Mouse (Mus musculus): ENCODE measurements at regions not wholly inside any gene's neighbourhood (a gene's known extent, or its start where the extent isn't known, plus 50 kb on each side); places are given as distances from the start of the nearest gene placed in this dataset.

DNA sequence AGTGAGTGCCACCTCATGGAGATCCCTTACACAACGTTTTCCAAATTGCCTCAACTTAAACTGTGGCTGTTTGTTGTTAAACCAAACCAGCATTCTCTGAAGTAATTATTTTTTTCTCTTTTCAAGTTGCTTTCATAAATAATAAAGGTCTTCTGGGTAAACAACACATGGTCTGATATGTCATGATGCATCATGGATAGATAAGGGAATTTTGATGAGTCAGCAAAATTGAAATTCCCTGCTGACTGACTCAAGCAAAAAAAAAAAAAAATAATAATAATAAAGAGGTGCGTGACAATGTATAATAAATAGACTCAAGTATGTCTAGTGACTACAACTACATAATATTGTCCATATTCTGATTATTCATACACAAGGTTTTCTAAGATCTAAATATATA, 201.8 kb downstream of the Adgb start:
- H3K27me3 ChIP-seq (replicated peaks): no peaks in the 10 kb centered on the region
- H3K4me2 ChIP-seq (ENCODE audit: insufficient read depth, low read depth, poor library complexity, severe bottlenecking): no peak overlapping the region
- dilution Hi-C loops (cut with MboI; ENCODE audit: extremely low pct_ligation_motif_present, extremely low pct_unique_long_range_greater_than_20kb, low sequenced_read_pairs) (no loop called here), in situ Hi-C loops (cut with MboI; ENCODE audit: low pct_ligation_motif_present, low pct_unique_long_range_greater_than_20kb, low sequenced_read_pairs) (no loop called here)
- no peak overlapping the region for H3K9ac ChIP-seq (ENCODE audit: insufficient read depth, low read depth)
- DNase-seq (ENCODE audit: extremely low read depth): no peak
- TF ChIP-seq MAFK (IDR thresholded peaks at IDR 0.05; ENCODE audit: insufficient replicate concordance, low read length): peak; percentile 99
- TF ChIP-seq POLR2AphosphoS2 (IDR thresholded peaks at IDR 0.05; ENCODE audit: low read depth, low read length): no peak
- no peaks in the 10 kb centered on the region for H3K36me3 ChIP-seq (replicated peaks in 1 of 2; ENCODE audit: control insufficient read depth in 1 of 2, insufficient read depth in 1 of 2, low read length in 1 of 2)
- no peak overlapping the region for H3K4me3 ChIP-seq (replicated peaks in 1 of 3; ENCODE audit: low read depth in 2 of 3, low read length in 2 of 3, poor library complexity in 1 of 3)
- no peaks in the 10 kb centered on the region for H3K4me1 ChIP-seq (ENCODE audit: control insufficient read depth in 1 of 2, insufficient read depth in 2 of 2)
- H3K9me3 ChIP-seq (replicated peaks; ENCODE audit: low read length): no peaks in the 10 kb centered on the region
- H3K27ac ChIP-seq (ENCODE audit: insufficient read depth, low read depth): no peak overlapping the region
- no peaks in the 10 kb centered on the region for H3K79me2 ChIP-seq (replicated peaks; ENCODE audit: control insufficient read depth, extremely low read depth, insufficient read depth, poor library complexity, severe bottlenecking)

DNA sequence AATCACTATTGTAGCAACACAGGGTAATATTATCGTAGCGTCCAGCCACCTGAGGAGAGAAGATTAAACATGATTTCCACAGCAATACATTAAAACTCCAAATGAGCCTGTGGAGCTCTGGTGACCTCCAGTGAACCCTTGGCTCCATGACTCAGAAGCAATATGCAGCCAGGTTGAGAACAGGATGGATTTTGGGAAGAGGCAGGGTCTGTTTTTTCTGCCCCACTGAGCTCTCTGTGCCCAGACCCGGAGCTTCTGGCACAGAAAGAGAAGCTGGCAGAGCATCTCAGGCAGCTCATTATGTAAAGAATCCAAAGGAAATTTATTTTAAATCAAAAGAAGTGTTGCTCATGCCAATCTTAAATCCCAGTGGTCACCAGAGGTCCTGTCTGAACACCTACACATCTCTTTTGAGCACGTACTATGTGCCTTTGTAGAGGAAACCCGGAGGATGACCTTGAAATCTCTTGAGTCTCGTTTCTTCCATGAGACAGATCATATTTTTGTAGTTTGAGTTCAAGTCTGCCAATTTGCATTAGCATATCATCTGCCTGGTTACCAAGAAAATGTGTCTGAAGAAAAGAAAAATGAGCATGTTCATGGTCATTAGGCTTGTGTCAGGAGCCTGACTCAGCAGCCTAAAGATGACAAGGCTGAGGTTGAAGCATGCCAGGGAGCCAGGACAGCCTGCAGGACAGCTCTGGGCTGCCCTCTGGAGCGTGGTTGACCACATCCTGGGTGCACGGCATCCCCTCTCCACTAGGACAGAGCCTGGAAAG, 219.4 kb downstream of the Adgb start:
- Histone ChIP-seq H3K9me3 (replicated peaks; ENCODE audit: low read length) (no peaks in the 10 kb centered on the region), H3K4me3 (replicated peaks in 1 of 3; ENCODE audit: low read depth in 2 of 3, low read length in 2 of 3, poor library complexity in 1 of 3) (no peak overlapping the region), H3K36me3 (replicated peaks in 1 of 2; ENCODE audit: control insufficient read depth in 1 of 2, insufficient read depth in 1 of 2, low read length in 1 of 2) (no peaks in the 10 kb centered on the region), H3K4me1 (ENCODE audit: control insufficient read depth in 1 of 2, insufficient read depth in 2 of 2) (0 out of 4 replicates have a peak, but pooled peaks cover 0 to 2% of the 10 kb centered on the region in 2 experiments), H3K27me3 (replicated peaks) (no peaks in the 10 kb centered on the region), H3K79me2 (replicated peaks; ENCODE audit: control insufficient read depth, extremely low read depth, insufficient read depth, poor library complexity, severe bottlenecking) (no peaks in the 10 kb centered on the region), H3K27ac (ENCODE audit: insufficient read depth, low read depth) (no peak overlapping the region), H3K9ac (ENCODE audit: insufficient read depth, low read depth) (no peak overlapping the region), H3K4me2 (ENCODE audit: insufficient read depth, low read depth, poor library complexity, severe bottlenecking) (no peak overlapping the region)
- TF ChIP-seq SIN3A (IDR thresholded peaks at IDR 0.05; ENCODE audit: low read length) (no peak), MXI1 (IDR thresholded peaks at IDR 0.05; ENCODE audit: low read depth, low read length) (no peak)
- dilution Hi-C loops (cut with MboI; ENCODE audit: extremely low pct_ligation_motif_present, extremely low pct_unique_long_range_greater_than_20kb, low sequenced_read_pairs): no loop called here
- DNase-seq (ENCODE audit: extremely low read depth): no peak
- in situ Hi-C loops (cut with MboI; ENCODE audit: low pct_ligation_motif_present, low pct_unique_long_range_greater_than_20kb, low sequenced_read_pairs): no loop called here

DNA sequence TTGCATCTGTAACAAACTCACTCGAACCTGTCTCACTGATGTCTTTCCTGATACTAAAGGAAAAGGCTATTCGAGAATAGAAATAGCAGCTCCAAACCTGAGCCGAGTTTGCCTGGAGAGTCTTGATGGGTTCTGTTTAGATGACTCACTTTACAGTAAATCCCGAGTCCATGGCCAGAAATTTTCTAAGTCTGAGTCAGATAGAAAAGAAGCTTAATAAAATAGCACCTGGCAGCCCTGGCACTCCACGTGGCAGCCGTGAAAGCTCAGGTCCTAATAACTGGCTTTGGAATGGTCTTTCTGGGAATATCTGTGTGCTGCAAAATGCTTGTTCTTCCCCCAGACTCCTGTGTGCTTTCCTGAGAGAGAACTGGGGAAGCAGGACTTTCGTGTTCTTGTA, 220.0 kb downstream of the Adgb start:
- no peak for DNase-seq (ENCODE audit: extremely low read depth)

More for the DNA sequence above, 220.0 kb downstream of the Adgb start:
- H3K4me3 ChIP-seq (replicated peaks in 1 of 3; ENCODE audit: low read depth in 2 of 3, low read length in 2 of 3, poor library complexity in 1 of 3): no peak overlapping the region
- H3K36me3 ChIP-seq (replicated peaks in 1 of 2; ENCODE audit: control insufficient read depth in 1 of 2, insufficient read depth in 1 of 2, low read length in 1 of 2): no peaks in the 10 kb centered on the region
- no peak overlapping the region for H3K27ac ChIP-seq (ENCODE audit: insufficient read depth, low read depth)
- no peak overlapping the region for H3K4me2 ChIP-seq (ENCODE audit: insufficient read depth, low read depth, poor library complexity, severe bottlenecking)
- H3K4me1 ChIP-seq (ENCODE audit: control insufficient read depth in 1 of 2, insufficient read depth in 2 of 2): 0 out of 4 replicates have a peak, but pooled peaks cover 0 to 2% of the 10 kb centered on the region in 2 experiments
- dilution Hi-C loops (cut with MboI; ENCODE audit: extremely low pct_ligation_motif_present, extremely low pct_unique_long_range_greater_than_20kb, low sequenced_read_pairs) (no loop called here), in situ Hi-C loops (cut with MboI; ENCODE audit: low pct_ligation_motif_present, low pct_unique_long_range_greater_than_20kb, low sequenced_read_pairs) (no loop called here)
- TF ChIP-seq MEF2A (IDR thresholded peaks at IDR 0.05; ENCODE audit: borderline replicate concordance, low read depth, low read length): no peak
- TF ChIP-seq PAX5 (IDR thresholded peaks at IDR 0.05; ENCODE audit: low read length): no peak
- TF ChIP-seq UBTF (IDR thresholded peaks at IDR 0.05; ENCODE audit: low read depth, low read length): no peak
- TF ChIP-seq JUND (conservative IDR thresholded peaks at IDR 0.05; ENCODE audit: low read depth, low read length): no peak
- TF ChIP-seq KAT2A (IDR thresholded peaks at IDR 0.05; ENCODE audit: insufficient replicate concordance, low read length): no peak
- no peak for TF ChIP-seq GABPA (IDR thresholded peaks at IDR 0.05; ENCODE audit: insufficient replicate concordance, low read depth, low read length)
- TF ChIP-seq TCF12 (IDR thresholded peaks at IDR 0.05; ENCODE audit: low read depth, low read length): no peak
- TF ChIP-seq ZMIZ1 (IDR thresholded peaks at IDR 0.05; ENCODE audit: low read depth, low read length): no peak
- no peak for TF ChIP-seq E2F4 (IDR thresholded peaks at IDR 0.05; ENCODE audit: insufficient replicate concordance, low read depth, low read length)
- no peak for TF ChIP-seq MAX (IDR thresholded peaks at IDR 0.05; ENCODE audit: low read length)
- TF ChIP-seq ZKSCAN1 (IDR thresholded peaks at IDR 0.05; ENCODE audit: borderline replicate concordance, low read depth, low read length): no peak
- TF ChIP-seq CHD1 (IDR thresholded peaks at IDR 0.05; ENCODE audit: low read depth, low read length): no peak
- no peak for TF ChIP-seq ZC3H11A (IDR thresholded peaks at IDR 0.05; ENCODE audit: low read depth, low read length)
- TF ChIP-seq BHLHE40 (IDR thresholded peaks at IDR 0.05; ENCODE audit: low read depth, low read length): no peak
- no peak for TF ChIP-seq CTCF (conservative IDR thresholded peaks at IDR 0.05 in 1 of 2, IDR thresholded peaks at IDR 0.05 in 1 of 2; ENCODE audit: low read depth in 2 of 2, low read length in 2 of 2)
- TF ChIP-seq ETS1 (conservative IDR thresholded peaks at IDR 0.05; ENCODE audit: low read depth, low read length): no peak
- TF ChIP-seq ELF1 (IDR thresholded peaks at IDR 0.05; ENCODE audit: low read depth, low read length): no peak
- no peak for TF ChIP-seq POLR2AphosphoS2 (IDR thresholded peaks at IDR 0.05; ENCODE audit: low read depth, low read length)
- no peak for TF ChIP-seq ZNF384 (IDR thresholded peaks at IDR 0.05; ENCODE audit: low read depth, low read length)
- H3K9ac ChIP-seq (ENCODE audit: insufficient read depth, low read depth): no peak overlapping the region
- H3K9me3 ChIP-seq (replicated peaks; ENCODE audit: low read length): no peaks in the 10 kb centered on the region
- H3K79me2 ChIP-seq (replicated peaks; ENCODE audit: control insufficient read depth, extremely low read depth, insufficient read depth, poor library complexity, severe bottlenecking): no peaks in the 10 kb centered on the region
- no peaks in the 10 kb centered on the region for H3K27me3 ChIP-seq (replicated peaks)
